In the genomic region with DNA sequence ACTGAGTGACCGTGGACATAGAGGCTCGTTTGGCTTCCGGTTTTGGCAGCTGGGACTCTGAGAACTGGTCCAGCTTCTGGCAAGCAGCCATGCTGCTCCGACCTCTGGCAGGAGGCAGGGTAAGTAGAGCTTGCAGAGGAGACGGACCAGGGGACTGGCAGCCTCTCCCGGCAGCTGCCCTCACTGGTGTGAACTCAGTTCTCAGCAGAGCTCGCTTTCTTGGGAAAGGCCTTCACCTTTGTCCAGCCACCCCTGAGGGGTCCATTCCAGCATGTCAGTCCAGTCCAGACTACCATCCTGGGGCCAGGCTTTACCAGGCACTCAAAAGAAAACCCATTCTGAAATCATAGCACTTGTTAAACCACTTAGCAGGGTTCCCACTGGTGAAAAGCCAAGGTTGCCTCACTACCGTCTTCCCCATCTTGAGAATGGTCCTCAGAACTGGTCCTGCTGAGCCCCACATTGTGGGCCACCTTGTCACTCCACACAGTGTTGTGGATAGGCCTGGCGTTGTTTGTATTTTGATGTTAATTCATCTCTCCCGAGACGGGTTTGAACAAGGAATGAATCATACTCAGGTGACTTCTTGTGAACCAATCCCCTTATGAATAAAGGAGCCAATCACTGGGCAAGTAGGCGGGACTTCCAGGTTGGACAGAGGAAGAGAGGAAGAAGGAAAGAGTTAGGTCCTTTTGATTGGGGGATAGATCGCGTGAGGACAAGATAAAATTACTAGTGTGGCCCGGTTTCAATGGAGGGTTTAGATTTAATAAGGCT, we compare ENCODE assay signal across 12 mouse cellular contexts. TPM values are rescaled to one million over a fixed set of nuclear protein-coding genes. Genes with fewer than 3 reads are reported as not detected.
DNase-seq lines count a peak whose midpoint lies in the region; ATAC-seq and TF ChIP-seq lines count a peak whose summit lies in the region.
"Had no signal": no experiment of that assay in that cellular context is flagged by ENCODE, and none has a peak within 500 bp of the region (broad histone marks: within the 10 kb centered on the region; RNA-seq: fewer than 3 reads in every experiment).

No protein-coding gene starts in this region.

- H3K9ac ChIP-seq in kidney, embryonic 16.5 days (replicated peaks; ENCODE audit: low read length): no peak overlapping the region
- H3K9ac ChIP-seq in ES-E14 (ENCODE audit: insufficient read depth, low read depth, low read length, poor library complexity, severe bottlenecking): peak overlapping the region; percentile 80
- H3K9ac ChIP-seq in forebrain, embryonic 12.5 days: no peak overlapping the region
- H3K9ac ChIP-seq: hindbrain, embryonic 12.5 days; neural tube, embryonic 15.5 days had no signal

- peaks cover 25% of the 10 kb centered on the region for H3K27me3 ChIP-seq in kidney, embryonic 16.5 days (ENCODE audit: insufficient read depth, low read length)
- peaks cover 12% of the 10 kb centered on the region; the same call in 1 of the 2 replicates for H3K27me3 ChIP-seq in forebrain, embryonic 12.5 days

- peak; percentile 12 for DNase-seq in cerebellum, adult 11-12 months
- peak; percentile 39 for DNase-seq in kidney, adult 9 months
- DNase-seq in ES-E14 (ENCODE audit: low read depth, low spot score): no peak
- DNase-seq in layer of hippocampus, adult 2 months (ENCODE audit: low spot score in 2 of 2): peak; percentile 64 to 69
- no peak for DNase-seq in spleen, postnatal 14 days (ENCODE audit: low spot score in 2 of 2)

- H3K27ac ChIP-seq in kidney, embryonic 16.5 days (ENCODE audit: low read length): no peak overlapping the region
- H3K27ac ChIP-seq in ES-E14 (ENCODE audit: insufficient read depth, low read depth, low read length, poor library complexity, severe bottlenecking): peak overlapping the region; percentile 73
- peak overlapping the region; percentile 46; the same call in 1 of the 2 replicates for H3K27ac ChIP-seq in layer of hippocampus, adult 2 months
- no peak overlapping the region for H3K27ac ChIP-seq in forebrain, embryonic 12.5 days
- H3K27ac ChIP-seq: hindbrain, embryonic 12.5 days; neural tube, embryonic 15.5 days had no signal

- ATAC-seq in cerebellum, adult (ENCODE audit: insufficient number of reproducible peaks, low FRiP score, low TSS enrichment): no peak
- ATAC-seq in kidney, embryonic 16.5 days (ENCODE audit: low FRiP score, low TSS enrichment): no peak
- no peak for ATAC-seq in forebrain, embryonic 12.5 days (ENCODE audit: low FRiP score)

- H3K36me3 ChIP-seq in kidney, embryonic 16.5 days (ENCODE audit: insufficient read depth, low read length): no peaks in the 10 kb centered on the region
- H3K36me3 ChIP-seq in ES-E14 (ENCODE audit: control insufficient read depth, insufficient read depth, low read length, poor library complexity, severe bottlenecking): no peaks in the 10 kb centered on the region
- H3K36me3 ChIP-seq in forebrain, embryonic 12.5 days (replicated peaks): no peaks in the 10 kb centered on the region
- H3K36me3 ChIP-seq: hindbrain, embryonic 12.5 days; neural tube, embryonic 15.5 days had no signal

- in situ Hi-C loops in ES-E14 (cut with MboI; ENCODE audit: low sequenced_read_pairs in 2 of 2, unreplicated experiment in 2 of 2): no loop called here

- 0 out of 2 replicates have a peak, but pooled peaks cover 5% of the 10 kb centered on the region for H3K4me1 ChIP-seq in kidney, embryonic 16.5 days (ENCODE audit: insufficient read depth, low read length)
- H3K4me1 ChIP-seq in ES-E14 (ENCODE audit: control insufficient read depth in 2 of 2, insufficient read depth in 2 of 2, low read length in 2 of 2, poor library complexity in 1 of 2): peaks cover 8 to 29% of the 10 kb centered on the region in 2 experiments
- peaks cover 6% of the 10 kb centered on the region for H3K4me1 ChIP-seq in forebrain, embryonic 12.5 days

- H3K4me2 ChIP-seq in kidney, embryonic 16.5 days (replicated peaks; ENCODE audit: low read depth, low read length): no peak overlapping the region
- H3K4me2 ChIP-seq in forebrain, embryonic 12.5 days: no peak overlapping the region
- H3K4me2 ChIP-seq: hindbrain, embryonic 12.5 days; neural tube, embryonic 15.5 days had no signal

- H3K9me3 ChIP-seq in kidney, embryonic 16.5 days (ENCODE audit: low read length): no peaks in the 10 kb centered on the region
- no peaks in the 10 kb centered on the region for H3K9me3 ChIP-seq in ES-E14 (ENCODE audit: control insufficient read depth, insufficient read depth, low read depth, low read length)
- H3K9me3 ChIP-seq in forebrain, embryonic 12.5 days: no peaks in the 10 kb centered on the region
- H3K9me3 ChIP-seq: hindbrain, embryonic 12.5 days; neural tube, embryonic 15.5 days had no signal

- H3K4me3 ChIP-seq in kidney, embryonic 16.5 days (ENCODE audit: low read length): no peak overlapping the region
- peak overlapping the region; percentile 62 to 76 for H3K4me3 ChIP-seq in ES-E14 (ENCODE audit: insufficient read depth in 1 of 2, low read depth in 1 of 2, low read length in 2 of 2, poor library complexity in 1 of 2, severe bottlenecking in 1 of 2)
- no peak overlapping the region for H3K4me3 ChIP-seq in layer of hippocampus, adult 2 months
- H3K4me3 ChIP-seq in forebrain, embryonic 12.5 days (replicated peaks): no peak overlapping the region
- H3K4me3 ChIP-seq: hindbrain, embryonic 12.5 days; neural tube, embryonic 15.5 days had no signal

- WGBS in kidney, embryonic 16.5 days: 83% methylated on average over 15 of the region's 15 CpGs
- WGBS in forebrain, embryonic 12.5 days: 79% methylated on average over 15 of the region's 15 CpGs

- no peak for TF ChIP-seq CTCF in layer of hippocampus, adult 2 months (conservative IDR thresholded peaks at IDR 0.05)

TF ChIP-seq in ES-E14, 5 proteins besides CTCF, POLR2A, EP300 and RAD21:
- no peak for TF ChIP-seq CHD2 (IDR thresholded peaks at IDR 0.05; ENCODE audit: low read depth, low read length)
- TF ChIP-seq HCFC1 (IDR thresholded peaks at IDR 0.05; ENCODE audit: borderline replicate concordance, insufficient read depth, low read length): no peak
- no peak for TF ChIP-seq MAFK (IDR thresholded peaks at IDR 0.05; ENCODE audit: insufficient read depth, low read depth, low read length)
- no peak for TF ChIP-seq ZNF384 (IDR thresholded peaks at IDR 0.05; ENCODE audit: low read depth, low read length)
- TF ChIP-seq ZC3H11A (IDR thresholded peaks at IDR 0.05; ENCODE audit: borderline replicate concordance, low read depth, low read length): no peak

RNA-seq across cellular contexts. Expression of gene Actrt2, which starts 12.3 kb away (rescaled TPM):
- not detected in 2 replicates for polyA plus RNA-seq in kidney, embryonic 16.5 days (2015; fragmentation: Nextera tagmentation; extraction: Ambion mirVana)
- total RNA-seq in ES-E14 (2012; rRNA removed): not detected in 2 replicates
- total RNA-seq in layer of hippocampus, adult 2 months (2021): not detected
- polyA plus RNA-seq in forebrain, embryonic 12.5 days (2016; fragmentation: Nextera tagmentation; extraction: Ambion mirVana): not detected in 2 replicates
- total RNA-seq: layer of hippocampus, adult 18-20 months; liver, adult 2 months had no signal
- polyA plus RNA-seq: hindbrain, embryonic 12.5 days; liver, adult 2 months; neural tube, embryonic 15.5 days had no signal

RNA-seq across cellular contexts. Expression of gene Prdm16, which starts 18.6 kb away (rescaled TPM):
- 22.3 and 24.7 TPM in 2 replicates for polyA plus RNA-seq in kidney, embryonic 16.5 days (2015; fragmentation: Nextera tagmentation; extraction: Ambion mirVana)
- 3.1 and 3.2 TPM in 2 replicates for total RNA-seq in ES-E14 (2012; rRNA removed)
- 10 to 100 TPM; 10.8 to 11.5 TPM for total RNA-seq in layer of hippocampus, adult 2 months (2021)
- polyA plus RNA-seq in forebrain, embryonic 12.5 days (2016; fragmentation: Nextera tagmentation; extraction: Ambion mirVana): 40.5 and 49.4 TPM in 2 replicates

Comparison
In these comparisons a context has a peak if more than half of its experiments do, and no peak if none do; other contexts are left out.
1. DNase-seq: peak in cerebellum, adult 11-12 months (single experiment), kidney, adult 9 months (single experiment) and layer of hippocampus, adult 2 months (2 of 2); none in ES-E14 (single experiment) and spleen, postnatal 14 days (0 of 2).
2. H3K27ac ChIP-seq: peak in ES-E14 (single experiment) and layer of hippocampus, adult 2 months (single experiment); none in kidney, embryonic 16.5 days (single experiment) and forebrain, embryonic 12.5 days (single experiment).
3. H3K4me3 ChIP-seq: peak in ES-E14 (2 of 2); none in kidney, embryonic 16.5 days (single experiment), layer of hippocampus, adult 2 months (single experiment) and forebrain, embryonic 12.5 days (single experiment).